Mouse (Mus musculus): ENCODE measurements around the gene Gstm1.
"Not testable (repeated sequence)": the region's sequence is repeated elsewhere in the genome, so short reads cannot be mapped to it uniquely, and the experiment has no call there.

Gene Gstm1

GRCm38 (mm10) chr3:108016468-108016867 lies 1.3 kb downstream of the Gstm1 start:
- DNase-seq (ENCODE audit: low spot score in 2 of 2): not testable (repeated sequence)

DNA sequence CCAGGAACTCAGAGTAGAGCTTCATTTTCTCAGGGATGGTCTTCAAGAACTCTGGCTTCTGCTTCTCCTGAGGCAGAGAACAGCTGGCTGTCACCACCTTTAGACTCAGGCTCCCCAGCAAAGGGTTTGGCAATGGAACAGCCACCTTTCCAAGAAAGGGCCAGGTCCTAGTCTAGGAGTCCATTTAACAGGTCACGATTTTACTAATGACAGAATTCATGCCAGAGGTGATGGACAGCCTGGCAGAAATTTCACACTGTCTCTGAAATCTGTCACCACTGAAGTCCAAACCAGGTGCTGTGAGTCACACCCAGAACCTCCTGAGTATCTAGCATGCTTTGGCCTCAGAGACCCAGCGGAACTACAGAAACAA lies 2.8 kb downstream of the Gstm1 start:
- DNase-seq (ENCODE audit: low spot score in 2 of 2): no peak

- DNase-seq (ENCODE audit: low spot score in 2 of 2): no peak
Observed at GRCm38 (mm10) chr3:108014098-108014973, 3.4 kb downstream of the Gstm1 start.

DNA sequence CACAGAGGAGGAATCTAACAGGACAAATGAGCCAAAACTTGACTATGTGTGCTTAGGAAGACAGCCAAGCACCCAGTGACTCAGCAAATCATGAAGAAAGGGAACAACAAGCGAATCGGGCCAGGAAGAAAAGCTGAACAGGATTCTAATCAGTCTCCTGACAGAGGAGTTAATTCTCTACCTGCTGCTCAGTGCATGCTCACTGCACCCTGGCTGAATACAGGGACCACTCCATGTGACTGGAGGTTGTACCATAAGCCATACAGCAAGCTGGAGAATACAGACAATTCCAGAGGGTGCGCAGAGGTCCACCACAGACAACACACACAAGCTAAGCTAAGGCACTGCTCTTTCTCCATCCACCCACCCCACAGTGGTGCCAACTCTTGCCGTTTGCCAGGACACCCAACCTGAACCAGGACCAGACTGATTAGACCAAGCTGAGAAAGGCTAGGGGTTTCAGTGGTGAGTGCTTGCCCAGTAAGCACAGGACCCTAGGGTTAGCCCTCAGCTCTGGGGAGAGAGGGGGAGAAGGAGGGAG lies 4.4 kb downstream of the Gstm1 start:
- DNase-seq (ENCODE audit: low spot score in 2 of 2): peak; percentile 28 to 41

GRCm38 (mm10) chr3:108011558-108011957 lies 6.2 kb downstream of the Gstm1 start:
- DNase-seq (ENCODE audit: low spot score in 2 of 2): no peak

DNA sequence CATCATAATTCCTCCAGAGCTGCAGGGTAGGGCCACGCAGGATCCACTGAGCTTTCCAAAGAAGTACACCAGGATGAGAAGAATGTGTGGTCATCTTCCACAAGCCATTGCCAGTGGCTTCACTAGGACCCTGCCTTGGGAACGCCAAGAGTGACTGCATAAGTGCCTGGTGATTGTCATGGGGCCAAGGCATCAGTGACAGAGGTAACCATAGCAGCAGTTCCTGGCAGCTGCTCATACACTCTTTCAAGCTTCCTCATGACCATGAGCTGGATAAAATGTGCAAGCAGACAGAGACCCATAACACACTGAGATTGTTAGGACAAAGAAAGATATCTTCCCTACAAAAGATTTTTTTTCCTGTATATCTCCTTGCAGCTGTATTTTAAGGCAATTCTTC lies 7.5 kb downstream of the Gstm1 start:
- DNase-seq (ENCODE audit: low spot score in 2 of 2): peak in 1 of 2 experiments; percentile 34

- DNase-seq (ENCODE audit: low spot score in 2 of 2): no peak
Observed at GRCm38 (mm10) chr3:108002021-108002420, 15.8 kb downstream of the Gstm1 start.

- DNase-seq (ENCODE audit: low spot score in 2 of 2): no peak
Observed at GRCm38 (mm10) chr3:107999491-107999890, 18.3 kb downstream of the Gstm1 start.

- no peak for DNase-seq (ENCODE audit: low spot score in 2 of 2)
Observed at GRCm38 (mm10) chr3:107998591-107998990, 19.2 kb downstream of the Gstm1 start.

DNA sequence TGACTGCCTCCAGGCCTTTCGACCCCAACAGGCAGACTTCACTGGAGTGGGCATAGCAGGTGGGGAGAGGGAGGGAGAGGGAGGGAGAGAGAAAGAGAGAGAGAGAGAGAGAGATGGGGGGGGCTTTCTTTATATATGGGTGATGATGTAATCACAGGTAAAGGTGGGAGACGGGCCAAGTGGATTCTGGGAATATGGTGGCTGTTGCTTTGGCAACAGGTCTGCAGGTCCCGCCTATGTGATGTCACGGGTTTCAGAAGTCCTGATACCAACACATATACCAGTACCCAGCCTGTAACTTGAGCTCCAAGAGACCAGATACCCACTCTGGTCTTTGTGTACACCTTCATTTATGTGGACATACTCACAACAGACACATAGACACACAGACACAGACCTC lies 21.2 kb downstream of the Gstm1 start:
- DNase-seq (ENCODE audit: low spot score in 2 of 2): no peak

GRCm38 (mm10) chr3:107995974-107996373 lies 21.8 kb downstream of the Gstm1 start:
- not testable (repeated sequence) for DNase-seq (ENCODE audit: low spot score in 2 of 2)

DNA sequence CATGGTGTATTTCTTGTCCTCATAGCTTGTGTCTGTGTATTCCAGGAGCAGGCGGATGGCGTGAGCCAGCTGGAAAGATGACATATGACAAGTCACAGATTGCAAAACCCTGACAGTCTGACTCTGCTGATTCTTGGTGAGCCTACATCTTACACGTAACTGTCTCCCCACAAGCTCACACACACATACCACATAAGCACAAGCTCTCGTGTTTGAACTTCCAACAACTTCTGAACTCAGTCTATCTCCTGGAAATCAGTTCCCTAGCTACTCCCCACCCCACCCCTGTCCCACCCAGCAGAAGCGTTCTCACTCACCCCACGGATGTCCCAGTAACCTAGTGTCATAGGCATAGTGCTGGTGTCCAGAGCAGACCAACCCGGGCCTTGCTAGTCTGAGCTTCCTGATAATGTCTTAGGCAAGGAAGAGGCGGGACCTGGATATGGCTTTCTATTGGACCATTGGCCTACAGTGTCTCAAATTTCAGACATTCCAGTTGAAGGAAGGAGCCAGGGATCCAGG lies 31.7 kb downstream of the Gstm1 start, which contains the start of gene Gstm2:
TSS of gene Gstm2 (minus strand) at position 413 of the 522 bp plus-strand sequence.
- DNase-seq (ENCODE audit: low spot score in 2 of 2): no peak

DNA sequence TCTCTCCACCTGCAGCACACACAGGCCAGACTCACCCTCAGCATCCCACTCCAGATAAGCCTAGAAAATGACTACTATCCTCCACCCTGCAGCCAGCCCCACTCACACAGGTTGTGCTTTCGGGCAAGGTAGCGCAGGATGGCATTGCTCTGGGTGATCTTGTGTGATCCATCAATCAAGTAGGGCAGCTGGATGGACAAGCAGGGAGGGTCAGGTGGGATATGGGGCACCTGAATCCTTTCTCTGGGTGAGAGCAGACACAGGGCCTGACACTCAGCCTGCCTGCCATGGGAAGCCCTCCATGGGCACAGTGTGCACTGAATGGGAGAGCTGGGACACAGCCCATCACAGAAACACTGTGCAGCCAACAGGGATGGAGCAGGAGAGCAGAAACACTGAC lies 32.6 kb downstream of the Gstm1 start:
- DNase-seq (ENCODE audit: low spot score in 2 of 2): not testable (repeated sequence)

GRCm38 (mm10) chr3:107984471-107984870 lies 33.3 kb downstream of the Gstm1 start:
- no peak for DNase-seq (ENCODE audit: low spot score in 2 of 2)

DNA sequence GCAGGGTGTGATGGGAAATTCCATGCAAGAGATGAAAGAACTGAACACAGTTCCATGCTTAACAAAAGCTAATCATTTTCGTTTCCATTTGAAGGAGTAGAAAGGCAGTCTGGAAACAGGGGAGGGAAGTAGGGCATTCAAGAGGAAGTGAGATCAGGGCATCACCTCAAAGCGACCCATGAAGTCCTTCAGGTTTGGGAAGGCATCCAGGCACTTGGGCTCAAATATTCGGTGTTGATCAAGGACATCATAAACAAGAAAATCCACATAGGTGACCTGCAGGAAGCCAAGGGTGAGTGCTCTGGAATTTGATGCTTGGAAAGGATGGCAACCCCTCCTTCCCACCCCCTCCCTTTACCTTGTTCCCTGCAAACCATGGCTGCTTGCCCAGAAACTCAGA lies 34.0 kb downstream of the Gstm1 start:
- DNase-seq (ENCODE audit: low spot score in 2 of 2): no peak

DNA sequence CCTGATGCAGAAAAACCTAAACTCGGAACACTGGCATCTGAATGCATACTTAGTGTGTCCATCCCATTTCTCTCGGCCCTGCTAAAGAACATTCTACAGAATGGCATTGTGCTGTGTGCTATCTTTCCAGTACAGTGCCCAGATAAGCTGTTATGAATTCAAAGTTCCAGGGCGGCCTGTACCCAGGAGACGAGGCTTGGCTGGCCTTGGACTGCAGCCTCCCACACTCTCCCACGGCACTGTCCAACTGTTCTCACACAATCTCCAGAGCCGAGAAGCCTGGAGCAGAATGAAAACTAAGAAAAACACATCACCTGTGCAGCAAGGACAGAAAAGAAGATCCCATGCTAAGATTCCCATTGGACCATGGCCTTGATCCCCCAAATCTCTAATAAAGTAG lies 35.0 kb downstream of the Gstm1 start:
- no peak for DNase-seq (ENCODE audit: low spot score in 2 of 2)

GRCm38 (mm10) chr3:107981261-107981660 lies 36.5 kb downstream of the Gstm1 start:
- no peak for DNase-seq (ENCODE audit: low spot score in 2 of 2)

DNA sequence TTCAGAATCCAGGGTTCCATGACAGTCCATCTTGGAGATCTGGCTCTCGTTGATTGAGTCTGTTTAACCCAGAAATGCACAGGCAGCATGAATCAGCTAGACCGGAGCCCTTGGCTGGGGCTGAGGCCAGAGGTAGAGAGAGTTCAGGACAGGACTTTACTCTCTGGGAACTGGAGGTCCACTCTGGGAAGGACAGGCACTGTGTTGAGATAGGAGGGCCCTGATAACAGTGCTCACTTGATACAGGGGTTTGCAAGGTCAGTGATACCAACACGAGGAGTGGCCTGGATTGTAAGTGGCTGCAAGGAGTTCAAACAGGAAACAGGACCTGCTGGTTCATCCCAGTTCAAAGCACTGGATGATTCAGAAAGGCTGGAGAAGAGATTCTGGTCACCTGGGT lies 40.1 kb downstream of the Gstm1 start:
- no peak for DNase-seq (ENCODE audit: low spot score in 2 of 2)

DNA sequence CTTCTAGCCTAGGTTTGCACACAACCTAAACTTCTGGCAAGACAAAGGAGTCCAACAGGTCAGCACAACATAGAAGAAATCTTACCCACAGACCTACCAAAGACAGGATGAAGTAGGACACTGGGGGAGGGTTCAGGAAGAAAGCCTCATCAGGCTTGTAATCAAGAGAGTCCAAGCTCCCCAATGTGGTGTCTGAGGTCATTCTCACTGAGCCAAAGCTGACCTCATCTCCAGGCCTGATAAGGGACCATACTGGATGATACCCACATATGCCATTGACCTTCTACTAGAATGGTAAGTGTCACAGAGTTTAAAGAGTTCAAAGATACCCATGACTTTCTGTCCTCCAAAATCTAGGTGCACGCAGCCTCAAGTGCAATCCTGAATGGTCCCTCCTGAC lies 43.5 kb downstream of the Gstm1 start:
- no peak for DNase-seq (ENCODE audit: low spot score in 2 of 2)

DNA sequence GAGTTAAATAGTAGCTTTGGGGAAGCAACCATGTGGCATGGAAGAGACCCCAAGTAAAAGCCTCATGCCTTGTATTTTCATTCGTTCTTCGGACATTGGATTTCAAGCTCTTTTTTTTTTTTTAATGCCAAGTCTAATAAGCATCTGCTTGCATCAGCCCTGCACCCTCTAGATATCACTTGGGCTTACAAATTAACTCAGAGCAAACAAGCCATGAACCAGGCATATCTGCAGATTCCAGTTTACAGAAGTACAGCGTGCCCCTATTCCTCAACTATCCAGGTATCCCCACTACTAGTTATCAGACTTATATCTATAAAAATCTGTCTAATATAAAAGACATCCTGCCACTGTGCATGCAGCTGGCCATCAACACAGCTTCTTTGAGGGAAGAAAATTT lies 45.7 kb downstream of the Gstm1 start:
- DNase-seq (ENCODE audit: low spot score in 2 of 2): no peak

GRCm38 (mm10) chr3:107971101-107971500 lies 46.7 kb downstream of the Gstm1 start:
- DNase-seq (ENCODE audit: low spot score in 2 of 2): not testable (repeated sequence)

DNA sequence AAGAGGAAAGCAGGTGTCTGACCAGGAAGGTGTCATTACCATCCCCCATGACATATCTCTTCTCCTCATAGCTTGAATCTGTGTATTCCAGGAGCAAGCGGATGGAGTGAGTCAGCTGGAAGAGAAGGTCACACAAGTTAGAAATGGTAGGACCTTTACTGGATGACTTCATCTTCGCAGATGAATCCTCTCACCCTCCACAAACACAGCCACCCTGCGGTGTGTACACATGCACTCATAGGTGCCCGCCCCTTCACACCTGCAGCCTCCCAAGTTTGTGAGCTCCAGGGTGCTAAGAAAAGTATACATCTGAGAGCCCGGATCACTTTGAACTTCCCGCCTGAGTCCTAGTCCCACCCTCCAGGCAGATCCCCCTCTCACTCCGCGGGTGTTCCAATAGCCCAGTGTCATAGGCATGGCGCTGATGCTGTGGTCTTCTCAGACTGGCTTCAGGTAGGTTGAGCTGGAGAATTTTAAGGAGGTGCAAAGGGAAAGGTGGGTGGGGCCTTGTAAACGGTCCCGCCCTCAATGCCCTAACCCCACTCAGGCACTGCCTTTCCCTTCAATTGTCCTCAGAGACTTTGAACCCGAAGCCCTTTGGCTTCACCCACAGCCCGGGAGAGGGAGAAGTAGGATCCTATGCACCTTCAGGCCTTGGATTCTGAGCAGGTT lies 48.9 kb downstream of the Gstm1 start, which contains the start of gene Gstm3:
TSS of gene Gstm3 (minus strand) at position 560 of the 672 bp plus-strand sequence.
- DNase-seq (ENCODE audit: low spot score in 2 of 2): no peak
